Mouse (Mus musculus): ENCODE results near the gene Hp1bp3.
A peak's percentile ranks its signal among the peaks of the same experiment; 100 is the strongest.

Hp1bp3 gene

GRCm38 (mm10) chr4:138223623-138224022 lies 7.5 kb downstream of the Hp1bp3 start:
- no peak for DNase-seq

GRCm38 (mm10) chr4:138246756-138247665 lies 30.9 kb downstream of the Hp1bp3 start:
- no peak for DNase-seq

DNA sequence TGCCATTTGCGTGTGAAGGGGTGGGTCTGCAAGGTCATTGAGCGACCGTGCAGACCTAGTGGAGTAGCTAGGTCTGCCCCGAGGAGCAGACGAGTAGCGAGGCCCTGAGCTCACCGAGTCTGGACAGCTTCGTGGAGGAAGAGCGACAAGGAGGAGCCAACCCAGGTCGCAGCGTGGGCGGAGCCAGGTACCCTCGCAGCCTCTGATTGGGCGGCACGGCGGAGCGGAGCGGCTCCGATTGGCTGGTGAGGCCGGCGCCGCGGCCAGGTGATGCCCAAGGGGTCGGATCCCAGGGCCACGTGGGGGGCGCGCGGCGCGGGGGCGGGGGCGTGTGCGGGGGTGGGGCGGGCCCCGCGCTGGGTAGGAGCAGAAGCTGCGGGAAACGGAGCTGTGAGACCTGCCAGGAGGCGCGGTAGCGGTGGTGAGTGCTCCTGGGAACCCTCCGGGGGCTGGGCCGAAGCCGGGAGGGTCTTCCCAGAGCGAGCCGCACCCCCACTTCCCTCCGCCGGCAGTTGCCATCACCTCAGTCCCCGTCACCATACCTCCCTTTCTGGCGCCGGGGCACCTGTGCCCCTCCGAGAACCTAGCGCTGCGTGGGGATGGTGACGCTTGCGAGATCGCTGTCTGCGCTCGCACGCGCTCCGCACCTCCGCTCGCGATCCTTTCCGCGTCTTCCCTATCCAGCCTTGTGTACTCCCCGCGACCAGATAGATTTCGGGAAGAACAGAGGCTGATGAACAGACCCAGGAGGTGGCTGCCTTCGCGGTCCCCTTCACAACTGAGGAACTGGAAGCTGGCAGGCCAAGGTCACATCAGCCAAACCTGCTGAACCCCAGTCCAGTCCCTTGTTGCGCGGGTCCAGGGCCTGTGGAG lies 34.2 kb downstream of the Hp1bp3 start, which contains the start of the genes Sh2d5 and Kif17:
TSS of gene Sh2d5 (plus strand) at position 316 of the 873 bp plus-strand sequence.
TSS of gene Kif17 (plus strand) at position 348 of the 873 bp plus-strand sequence.
- peak; percentile 94 for DNase-seq

DNA sequence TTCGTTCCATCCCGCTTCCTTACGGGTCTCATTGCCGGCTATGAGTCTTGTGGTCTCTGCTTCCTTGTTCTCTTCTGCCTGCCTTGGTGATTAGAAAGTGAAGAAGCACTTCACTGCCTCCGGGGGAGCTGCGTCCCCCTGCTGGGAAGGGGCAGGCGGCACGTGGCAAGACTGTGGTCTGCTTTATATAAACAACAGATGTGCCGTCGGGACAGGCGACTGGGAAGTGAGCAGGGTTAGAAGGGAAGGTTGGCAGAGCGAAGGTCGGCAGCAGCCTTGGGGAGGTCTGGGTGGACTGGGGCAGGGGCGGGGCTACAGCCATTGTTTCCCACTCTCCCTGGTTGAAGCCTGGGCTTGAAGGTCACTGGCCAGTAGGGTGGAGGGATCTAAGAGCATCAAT lies 35.7 kb downstream of the Hp1bp3 start:
- DNase-seq, result no peak

DNA sequence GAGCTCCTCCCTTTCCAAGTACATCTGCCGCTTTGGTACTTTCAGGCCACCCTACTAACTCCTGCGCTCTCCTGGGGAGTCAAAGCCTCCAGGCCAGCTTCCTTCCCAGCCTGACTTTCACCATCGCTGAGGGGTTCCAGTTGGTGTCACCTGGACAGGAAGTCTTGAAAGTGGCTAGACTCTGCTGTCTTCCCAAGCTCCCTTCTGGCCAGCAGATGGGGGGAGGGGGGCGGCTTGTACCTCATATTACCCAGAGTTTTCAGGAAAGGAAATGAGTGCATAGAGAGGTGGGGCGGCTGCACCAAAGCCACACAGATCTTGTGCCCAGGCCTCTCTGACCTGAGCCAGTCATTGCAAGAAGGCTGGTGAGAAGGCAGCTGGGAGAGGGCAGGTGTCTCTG lies 36.1 kb downstream of the Hp1bp3 start:
- DNase-seq, result no peak

- DNase-seq, result no peak
These were observed 41.1 kb downstream of the Hp1bp3 start for GRCm38 (mm10) chr4:138257116-138257687.

DNA sequence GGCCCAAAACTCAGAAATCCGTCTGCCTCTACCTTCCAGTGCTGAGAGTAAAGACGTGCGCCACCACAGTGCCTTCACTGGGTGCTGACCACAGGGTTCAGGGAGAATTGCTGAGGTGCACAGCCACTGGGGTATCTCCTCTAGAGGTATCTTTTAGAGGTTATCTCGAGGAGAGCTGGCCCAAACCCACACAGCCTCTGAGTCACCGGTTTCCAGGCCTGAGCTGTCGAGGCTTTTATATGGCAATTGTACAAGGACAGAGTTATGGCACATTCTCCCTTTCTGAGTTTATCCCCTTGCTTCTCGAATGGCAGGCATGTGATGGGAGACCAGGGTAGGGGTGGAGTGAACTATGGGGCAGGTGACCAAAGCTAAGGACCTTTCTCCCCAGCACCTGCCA lies 42.6 kb downstream of the Hp1bp3 start:
- DNase-seq, result no peak

- no peak for DNase-seq
These were observed 43.4 kb downstream of the Hp1bp3 start for GRCm38 (mm10) chr4:138259482-138259881.

- peak; percentile 78 for DNase-seq
These were observed 46.0 kb downstream of the Hp1bp3 start for GRCm38 (mm10) chr4:138261843-138262681.

DNA sequence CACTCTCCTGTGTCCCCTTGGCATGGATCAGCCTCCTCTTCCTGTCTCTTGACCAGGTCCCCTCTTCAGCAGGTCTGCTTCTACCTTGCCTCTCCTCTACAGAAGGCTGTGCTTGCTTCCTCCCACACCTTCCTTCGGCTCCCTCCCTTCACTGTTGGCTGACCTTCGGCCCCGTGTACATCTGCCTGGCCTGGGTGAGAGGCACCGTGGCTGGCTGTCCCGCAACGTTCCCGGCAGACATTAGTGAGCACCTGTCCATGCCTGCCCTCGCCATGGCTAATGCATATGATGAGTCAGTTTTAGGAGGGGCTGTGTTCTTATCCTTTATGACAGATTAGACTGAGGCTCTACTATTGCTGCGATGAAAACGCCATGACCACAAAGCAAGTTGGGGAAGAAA lies 51.8 kb downstream of the Hp1bp3 start:
- DNase-seq, result no peak

- no peak for DNase-seq
These were observed 56.2 kb downstream of the Hp1bp3 start for GRCm38 (mm10) chr4:138272011-138272997.

GRCm38 (mm10) chr4:138278346-138278745 lies 62.2 kb downstream of the Hp1bp3 start:
- DNase-seq, result no peak

- DNase-seq, result peak; percentile 45
These were observed 66.7 kb downstream of the Hp1bp3 start for GRCm38 (mm10) chr4:138282834-138283233.

- DNase-seq, result no peak
These were observed 70.3 kb downstream of the Hp1bp3 start for GRCm38 (mm10) chr4:138286411-138286810.

DNA sequence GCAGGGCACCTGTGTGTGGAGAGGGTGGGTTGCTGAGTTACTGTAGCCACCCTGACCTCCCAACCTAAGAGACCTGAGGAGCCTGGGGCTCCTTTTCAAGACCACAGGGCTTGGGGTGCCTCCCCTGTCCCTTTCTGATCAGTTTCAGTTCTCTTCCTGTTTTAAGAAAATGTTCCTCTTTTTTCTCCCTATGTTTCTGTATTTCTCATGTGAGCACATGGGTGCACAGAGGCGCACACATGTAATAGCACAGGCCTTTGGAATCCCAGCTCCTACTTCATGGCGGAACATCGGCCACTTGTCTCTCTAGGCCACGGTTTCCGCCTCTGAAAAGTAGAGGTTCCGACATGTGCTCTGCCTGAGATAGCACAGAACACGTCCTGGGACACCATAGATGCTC lies 72.6 kb downstream of the Hp1bp3 start:
- DNase-seq, result no peak

DNA sequence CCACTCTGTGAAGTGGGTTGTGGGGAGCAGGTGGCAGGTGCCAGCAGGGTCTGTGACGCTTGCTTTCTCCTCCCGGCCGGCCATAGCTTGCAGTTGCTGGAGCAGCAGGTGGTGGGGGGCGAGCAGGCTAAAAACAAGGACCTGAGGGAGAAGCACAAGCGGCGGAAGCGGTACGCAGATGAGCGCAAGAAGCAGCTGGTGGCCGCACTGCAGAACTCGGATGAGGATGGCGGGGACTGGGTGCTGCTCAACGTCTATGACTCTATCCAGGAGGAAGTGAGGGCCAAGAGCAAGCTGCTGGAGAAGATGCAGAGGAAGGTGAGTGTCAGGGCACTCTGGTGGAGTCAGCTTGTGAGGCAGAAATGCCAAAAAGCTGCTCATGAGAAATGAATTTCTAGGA lies 75.9 kb downstream of the Hp1bp3 start:
- no peak for DNase-seq

DNA sequence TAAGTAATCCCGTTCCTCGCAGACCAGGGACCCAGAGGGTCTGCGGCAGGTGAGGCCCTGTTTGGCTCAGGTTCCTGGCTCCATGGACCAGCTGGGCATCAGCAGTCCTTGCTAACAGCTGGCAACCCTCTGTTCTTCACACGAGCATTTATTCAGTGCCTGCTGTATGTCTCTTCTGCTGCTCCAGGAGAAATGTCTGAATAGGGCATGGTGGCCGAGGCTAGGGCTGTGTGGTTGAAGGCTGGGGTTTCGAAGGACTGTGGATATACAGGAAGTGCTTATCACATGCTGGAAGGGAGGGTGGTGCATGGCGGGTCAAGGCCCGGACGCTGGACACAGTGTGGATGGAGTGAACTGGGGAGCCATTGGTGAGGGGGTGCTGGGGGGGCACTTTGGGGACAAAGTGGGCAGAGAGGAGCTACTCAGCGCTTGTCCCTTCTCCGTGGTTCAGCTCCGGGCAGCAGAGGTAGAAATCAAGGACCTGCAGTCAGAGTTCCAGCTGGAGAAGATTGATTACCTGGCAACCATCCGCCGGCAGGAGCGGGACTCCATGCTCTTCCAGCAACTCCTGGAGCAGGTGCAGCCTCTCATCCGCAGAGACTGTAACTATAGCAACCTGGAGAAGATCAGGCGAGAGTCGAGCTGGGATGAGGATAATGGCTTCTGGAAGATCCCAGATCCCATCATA lies 77.3 kb downstream of the Hp1bp3 start:
- no peak for DNase-seq

DNA sequence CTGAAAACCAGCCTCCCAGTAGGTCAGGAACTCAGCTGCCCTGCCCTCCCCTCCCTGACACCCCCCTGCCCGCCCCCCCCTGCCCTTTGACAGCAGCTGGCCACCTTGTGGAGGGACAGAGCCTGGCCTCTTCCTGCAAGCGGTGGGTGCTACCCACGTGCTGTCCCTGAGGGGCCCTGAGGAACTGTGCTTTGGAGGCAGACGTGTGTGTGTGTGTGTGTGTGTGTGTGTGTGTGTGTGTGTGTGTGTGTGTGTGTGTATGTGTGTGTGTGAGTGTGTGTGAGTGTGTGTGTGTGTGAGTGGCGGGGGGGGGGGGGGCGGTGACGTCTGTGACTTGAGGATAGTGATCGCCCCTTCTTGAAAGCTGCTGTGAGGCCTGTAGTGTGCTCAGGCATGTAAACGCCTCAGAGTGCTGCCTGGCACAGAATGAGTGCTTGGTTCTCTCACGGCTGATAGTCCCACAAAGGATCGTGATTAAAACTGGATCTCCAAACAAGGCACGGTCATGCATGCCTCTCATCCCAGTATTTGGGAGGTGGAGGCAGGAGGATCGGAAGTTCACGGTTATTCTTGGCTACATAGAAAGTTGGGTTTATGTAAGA lies 78.0 kb downstream of the Hp1bp3 start:
- no peak for DNase-seq

Measured in cerebellum, adult 8-10 months (tissue).